Mouse (Mus musculus) bone marrow macrophage, adult 2 months (primary cell): ENCODE measurements around the gene Mdm2.

ENCODE experiments used
- CTCF ChIP-seq: IDR thresholded peaks from 2 replicates; pipeline ENCODE4 v1.5.1; 2012; ENCODE audit warnings: low read depth, mild to moderate bottlenecking, low read length, moderate library complexity
- POLR2A ChIP-seq: IDR thresholded peaks from 2 replicates; pipeline ENCODE4 v1.6.1; 2012; ENCODE audit warnings: mild to moderate bottlenecking, low read depth, low read length, borderline replicate concordance

DNA sequence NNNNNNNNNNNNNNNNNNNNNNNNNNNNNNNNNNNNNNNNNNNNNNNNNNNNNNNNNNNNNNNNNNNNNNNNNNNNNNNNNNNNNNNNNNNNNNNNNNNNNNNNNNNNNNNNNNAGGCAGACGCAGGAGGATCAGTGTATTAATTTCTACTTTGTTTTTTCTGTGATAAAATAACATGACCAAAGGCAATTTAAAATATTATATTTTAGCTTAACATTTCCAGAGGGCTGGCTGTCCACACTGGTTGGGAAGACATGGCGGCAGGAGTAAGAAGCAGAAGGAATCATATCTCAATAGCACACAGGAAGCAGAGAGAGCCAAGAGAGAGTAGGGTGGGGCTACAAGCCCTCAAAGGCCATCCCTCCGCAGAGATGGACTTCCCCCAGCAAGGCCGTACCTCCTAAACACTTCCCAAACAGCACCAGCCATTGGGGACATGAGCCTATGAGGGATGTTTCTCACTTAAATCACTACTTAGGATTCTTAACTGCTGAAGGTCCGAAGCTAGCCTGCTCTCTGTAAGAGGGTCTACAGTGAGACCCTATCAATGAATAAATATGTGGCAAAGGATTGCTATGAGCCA, 13.7 kb upstream of the Mdm2 start:
- no peak for TF ChIP-seq CTCF
- TF ChIP-seq POLR2A: no peak
